Mouse (Mus musculus) liver, adult 2 months (tissue): ENCODE data around the gene Acsl5. TPM values are rescaled to one million over a fixed set of nuclear protein-coding genes. Genes with fewer than 3 reads are reported as not detected.

Experiments used
- DNase-seq: peaks from one replicate; pipeline ENCODE4 v3.0.0-alpha.2; 2011; ENCODE audit warnings: low read depth, low spot score; ENCODE audit errors: extremely low read depth
- H3K27ac ChIP-seq: fragments of 200-500 bp; replicated peaks from 2 replicates; pipeline ENCODE4 v1.5.1; 2012; ENCODE audit warnings: low read depth, mild to moderate bottlenecking, control low read depth, inconsistent platforms, low read length; ENCODE audit not compliant: insufficient read depth
- H3K27me3 ChIP-seq: fragments of 200-500 bp; 2 replicates; pipeline ENCODE4 v1.6.1; 2012; ENCODE audit warnings: mild to moderate bottlenecking, moderate library complexity, low read length, inconsistent platforms; ENCODE audit not compliant: control insufficient read depth, insufficient read depth
- H3K36me3 ChIP-seq: fragments of 200-500 bp; 2 replicates; pipeline ENCODE4 v1.6.1; 2012; ENCODE audit warnings: low read length, inconsistent platforms; ENCODE audit not compliant: control insufficient read depth, insufficient read depth
- H3K4me1 ChIP-seq: fragments of 200-500 bp; 2 replicates; pipeline ENCODE4 v1.6.1; 2011; ENCODE audit warnings: low read length; ENCODE audit not compliant: control insufficient read depth, insufficient read depth
- H3K4me3 ChIP-seq: fragments of 200-500 bp; 2 replicates; pipeline ENCODE4 v1.5.1; 2011; ENCODE audit warnings: low read depth, mild to moderate bottlenecking, control low read depth, low read length, moderate library complexity; ENCODE audit not compliant: insufficient read depth
- H3K79me2 ChIP-seq: fragments of 200-500 bp; 2 replicates; pipeline ENCODE4 v1.6.1; 2012; ENCODE audit warnings: inconsistent platforms, mild to moderate bottlenecking, low read length, moderate library complexity; ENCODE audit not compliant: control insufficient read depth, insufficient read depth
- H3K9ac ChIP-seq: fragments of 200-500 bp; 2 replicates; pipeline ENCODE4 v1.6.1; 2012; ENCODE audit warnings: low read depth, mild to moderate bottlenecking, control low read depth, inconsistent platforms, low read length
- CTCF ChIP-seq: fragments of 200-500 bp; IDR thresholded peaks from 2 replicates; pipeline ENCODE4 v1.5.1; 2011; ENCODE audit warnings: low read depth, low read length, control low read depth
- POLR2A ChIP-seq: fragments of 200-500 bp; IDR thresholded peaks from 2 replicates; pipeline ENCODE4 v1.6.1; 2011; ENCODE audit warnings: low read length, control low read depth; ENCODE audit not compliant: insufficient read depth; ENCODE audit errors: extremely low read depth
- WGBS: fragments of 180-500 bp; shearing (Covaris S2); methylation state at CpG from one replicate; pipeline ENCODE4 v1.1.7; 2018; 5-methylcytosine and 5-hydroxymethylcytosine counted together
- polyA plus RNA-seq: library from polyadenylated mRNA; depleted of rRNA; stranded (reverse); fragments of >200 nt; gene quantifications from 2 replicates; pipeline ENCODE4 v1.2.3, GENCODE M21; 2012; rRNA removed
- total RNA-seq: library from RNA; depleted of rRNA; stranded (reverse); fragments of >200 nt; gene quantifications from 2 replicates; pipeline ENCODE4 v1.2.3, GENCODE M21; 2014; rRNA removed

Gene Acsl5
- total and polyA plus RNA-seq, 2 experiments, result 206 to 1,190 TPM

DNA sequence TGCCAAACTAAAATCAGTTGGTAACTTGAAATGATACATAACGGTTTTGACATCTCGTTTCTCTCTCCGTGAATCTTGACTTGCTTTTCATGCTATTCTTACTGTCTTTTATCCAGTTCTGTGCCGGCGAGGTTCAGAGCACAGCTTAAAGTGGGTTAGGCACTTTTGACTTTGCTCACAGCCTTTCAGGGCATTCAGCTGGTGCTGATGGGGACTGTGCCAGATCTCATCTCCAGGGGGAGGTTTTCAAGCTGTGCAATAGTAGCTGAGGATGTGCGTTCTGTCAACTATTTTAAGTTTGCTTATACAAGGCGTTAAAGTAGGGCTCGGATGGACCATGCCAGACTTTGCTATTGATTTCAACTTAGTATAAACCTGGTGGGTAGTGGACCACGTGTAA is 85.3 kb downstream of the Acsl5 start:
- TF ChIP-seq CTCF (no peak), POLR2A (no peak)
- no peak overlapping the region for H3K9ac ChIP-seq
- H3K27me3 ChIP-seq, result no peaks in the 10 kb centered on the region
- WGBS, result 61% methylated on average over 9 of the region's 9 CpGs
- peaks cover 2% of the 10 kb centered on the region; the same call in 1 of the 2 replicates for H3K79me2 ChIP-seq
- no peaks in the 10 kb centered on the region; the same call in 1 of the 2 replicates for H3K4me1 ChIP-seq
- no peak overlapping the region for H3K27ac ChIP-seq
- no peak for DNase-seq
- peaks cover 1% of the 10 kb centered on the region; the same call in 1 of the 2 replicates for H3K36me3 ChIP-seq
- H3K4me3 ChIP-seq, result no peak overlapping the region

DNA sequence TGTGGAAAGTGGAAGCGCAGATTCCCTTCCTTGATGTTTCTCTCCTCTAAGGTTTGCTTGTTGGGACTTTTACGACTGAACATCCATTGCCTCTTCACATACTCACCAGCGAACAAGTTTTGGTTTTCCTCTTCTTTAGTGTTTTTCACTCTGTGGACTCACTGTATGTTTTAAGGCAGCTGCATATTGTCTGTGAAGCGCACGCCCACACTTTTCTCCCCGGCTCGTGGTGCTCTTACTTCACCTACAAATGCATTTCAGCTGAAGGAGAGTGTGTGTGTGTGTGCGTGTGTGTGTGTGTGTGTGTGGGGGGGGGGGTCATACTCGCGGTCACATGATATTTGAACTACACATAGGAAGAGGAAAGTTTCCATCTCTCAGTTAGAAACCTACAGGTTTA is 85.9 kb downstream of the Acsl5 start:
- no peak overlapping the region for H3K9ac ChIP-seq
- no peaks in the 10 kb centered on the region for H3K27me3 ChIP-seq
- peaks cover 2% of the 10 kb centered on the region; the same call in 1 of the 2 replicates for H3K79me2 ChIP-seq
- peaks cover 2% of the 10 kb centered on the region; the same call in 1 of the 2 replicates for H3K4me1 ChIP-seq
- WGBS, result 93% methylated on average over 10 of the region's 10 CpGs
- no peak for DNase-seq
- H3K36me3 ChIP-seq, result peaks cover 1% of the 10 kb centered on the region; the same call in 1 of the 2 replicates
- no peak overlapping the region for H3K27ac ChIP-seq
- no peak overlapping the region for H3K4me3 ChIP-seq
- TF ChIP-seq CTCF (no peak), POLR2A (no peak)

DNA sequence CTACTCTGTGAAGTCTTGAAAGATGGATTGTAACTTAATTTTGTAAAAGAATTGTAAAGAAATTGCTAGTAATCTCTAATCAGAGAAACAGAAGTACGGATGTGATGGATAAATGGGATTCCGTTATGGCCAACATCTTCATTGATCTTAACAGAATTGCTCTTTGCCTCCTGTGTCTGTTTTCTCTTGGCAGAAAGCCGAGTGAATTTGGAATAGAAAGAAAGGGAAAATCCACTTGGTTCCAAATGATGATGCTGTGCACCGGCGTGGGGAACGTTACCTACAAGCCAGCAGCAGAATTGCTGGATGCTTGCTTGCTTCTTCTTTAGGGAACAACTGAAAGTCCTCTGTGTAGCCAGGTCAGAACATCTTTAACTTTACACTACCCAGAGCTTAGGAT is 88.8 kb downstream of the Acsl5 start:
- Histone ChIP-seq H3K27me3 (no peaks in the 10 kb centered on the region), H3K79me2 (no peaks in the 10 kb centered on the region; the same call in 1 of the 2 replicates), H3K27ac (no peak overlapping the region), H3K4me1 (peaks cover 6% of the 10 kb centered on the region; the same call in 1 of the 2 replicates), H3K4me3 (no peak overlapping the region), H3K36me3 (peaks cover 1% of the 10 kb centered on the region; the same call in 1 of the 2 replicates), H3K9ac (no peak overlapping the region)
- 25% methylated on average over 6 of the region's 6 CpGs for WGBS
- peak; percentile 70 for DNase-seq
- TF ChIP-seq CTCF (no peak), POLR2A (no peak)

DNA sequence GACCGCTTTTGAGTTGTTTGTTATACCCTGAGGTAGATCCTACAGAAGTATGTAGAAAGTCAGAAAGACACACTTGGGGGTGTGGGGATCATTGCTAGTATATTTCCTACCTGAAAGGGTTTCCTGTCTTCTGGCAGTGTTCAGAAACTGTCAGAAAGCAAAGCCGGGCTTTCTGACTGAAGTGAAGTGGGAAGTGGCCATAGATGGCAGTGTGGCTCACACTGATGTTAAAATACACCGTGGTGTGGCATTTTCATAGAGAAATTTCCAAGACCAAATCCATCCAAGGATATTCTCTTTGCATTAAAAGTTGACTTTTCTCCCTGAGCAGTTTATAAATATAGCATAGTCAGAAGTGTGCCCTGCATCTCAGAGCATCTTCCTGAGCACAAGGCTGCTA is 89.6 kb downstream of the Acsl5 start:
- H3K4me1 ChIP-seq, result peaks cover 6% of the 10 kb centered on the region; the same call in 1 of the 2 replicates
- no peak overlapping the region for H3K9ac ChIP-seq
- no peaks in the 10 kb centered on the region for H3K27me3 ChIP-seq
- no peaks in the 10 kb centered on the region; the same call in 1 of the 2 replicates for H3K79me2 ChIP-seq
- WGBS, result 79% methylated on average over 3 of the region's 3 CpGs
- DNase-seq, result no peak
- TF ChIP-seq POLR2A (no peak), CTCF (no peak)
- H3K36me3 ChIP-seq, result peaks cover 1% of the 10 kb centered on the region; the same call in 1 of the 2 replicates
- H3K4me3 ChIP-seq, result no peak overlapping the region
- no peak overlapping the region for H3K27ac ChIP-seq

DNA sequence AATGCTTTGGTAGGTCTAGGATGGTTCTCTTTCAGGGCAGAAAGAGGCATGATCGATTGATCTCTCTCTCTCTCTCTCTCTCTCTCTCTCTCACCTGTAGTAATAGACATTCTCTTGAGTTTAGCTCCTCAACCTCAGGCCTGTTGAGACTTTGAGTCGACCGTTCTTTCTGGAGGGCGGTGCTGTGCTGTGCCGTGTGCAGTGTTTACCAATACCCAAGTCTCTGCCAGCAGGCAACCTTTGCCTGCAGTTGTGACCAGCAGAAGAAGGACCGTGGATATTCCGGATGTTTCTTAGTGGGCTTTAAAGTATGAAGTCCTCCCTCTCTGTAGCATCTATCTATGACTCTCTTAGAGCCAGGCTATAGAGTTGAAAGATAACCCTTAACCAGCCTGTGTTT is 90.7 kb downstream of the Acsl5 start:
- Histone ChIP-seq H3K36me3 (0 out of 2 replicates have a peak, but pooled peaks cover 1% of the 10 kb centered on the region), H3K27me3 (no peaks in the 10 kb centered on the region), H3K79me2 (no peaks in the 10 kb centered on the region; the same call in 1 of the 2 replicates), H3K4me3 (no peak overlapping the region), H3K4me1 (peaks cover 6% of the 10 kb centered on the region; the same call in 1 of the 2 replicates), H3K9ac (no peak overlapping the region), H3K27ac (peak overlapping the region; percentile 14)
- no peak for TF ChIP-seq POLR2A
- TF ChIP-seq CTCF, result no peak
- peak; percentile 85 for DNase-seq
- WGBS, result 23% methylated on average over 7 of the region's 7 CpGs

DNA sequence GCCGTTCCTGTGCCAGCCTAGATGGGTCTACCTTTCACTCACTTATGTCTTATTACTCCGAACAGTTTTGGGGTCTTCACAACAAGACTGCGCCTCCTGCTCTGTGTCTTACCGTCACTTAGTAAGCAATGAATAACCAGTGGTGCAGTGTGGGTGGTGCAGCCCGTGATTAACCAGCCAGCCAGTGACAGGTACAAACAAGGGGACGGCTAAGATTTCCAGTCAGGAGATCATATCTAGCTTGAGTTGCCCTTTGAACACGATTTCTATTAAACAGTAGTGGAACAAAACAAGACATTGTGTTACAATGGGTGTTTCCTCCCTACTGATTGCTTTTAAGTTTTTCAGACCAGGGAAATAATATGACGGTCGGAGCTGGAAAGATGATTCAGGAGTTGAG is 91.5 kb downstream of the Acsl5 start:
- no peaks in the 10 kb centered on the region for H3K27me3 ChIP-seq
- H3K27ac ChIP-seq, result 0 out of 2 replicates have a peak overlapping the region, but pooled peaks have one; percentile 7
- H3K4me1 ChIP-seq, result peaks cover 6% of the 10 kb centered on the region; the same call in 1 of the 2 replicates
- no peak for TF ChIP-seq CTCF
- TF ChIP-seq POLR2A, result no peak
- H3K36me3 ChIP-seq, result no peaks in the 10 kb centered on the region
- peak; percentile 62 for DNase-seq
- H3K79me2 ChIP-seq, result no peaks in the 10 kb centered on the region
- H3K9ac ChIP-seq, result no peak overlapping the region
- no peak overlapping the region for H3K4me3 ChIP-seq
- 53% methylated on average over 9 of the region's 9 CpGs for WGBS

Other genes with a start within 250 kb of the Acsl5 start
- gene Gpam, start 124.7 kb upstream of the Acsl5 start, total RNA-seq, result 261 and 274 TPM in 2 replicates
- gene Gpam, start 124.7 kb upstream of the Acsl5 start, polyA plus RNA-seq, result 90.2 and 102 TPM in 2 replicates
- gene Tectb, start 71.2 kb upstream of the Acsl5 start, total RNA-seq, result 0.18 and 0.20 TPM in 2 replicates
- 0.07 TPM in 1 of 2 replicates, not detected in the other for gene Tectb, start 71.2 kb upstream of the Acsl5 start, polyA plus RNA-seq
- gene Gucy2g, start 10.7 kb upstream of the Acsl5 start, total RNA-seq, result not detected in 2 replicates
- 0.04 TPM in 2 replicates for gene Gucy2g, start 10.7 kb upstream of the Acsl5 start, polyA plus RNA-seq
- 60.1 and 64.0 TPM in 2 replicates for gene Zdhhc6, start 64.1 kb downstream of the Acsl5 start, total RNA-seq
- gene Zdhhc6, start 64.1 kb downstream of the Acsl5 start, polyA plus RNA-seq, result 18.1 and 19.5 TPM in 2 replicates
- 12.7 and 14.8 TPM in 2 replicates for gene Vti1a, start 64.4 kb downstream of the Acsl5 start, total RNA-seq
- 5.2 and 6.1 TPM in 2 replicates for gene Vti1a, start 64.4 kb downstream of the Acsl5 start, polyA plus RNA-seq